Mouse (Mus musculus) left cerebral cortex, postnatal 10 days (tissue): ENCODE measurements around the gene Pde6b. TPM values are rescaled to one million over a fixed set of nuclear protein-coding genes. Genes with fewer than 3 reads are reported as not detected.
A peak's percentile ranks its signal among the peaks of the same experiment; 100 is the strongest.

Experiments
- DNase-seq, 2 experiments: peaks; one replicate each; pipeline ENCODE4 v3.0.0; 2021 to 2022; ENCODE audit warnings: low spot score in 2 of 2, mixed read lengths in 1 of 2; ENCODE audit errors: extremely low spot score in 1 of 2
- intact Hi-C: fragments of 180-260 bp; cut with DNase I; formaldehyde crosslinking; loops from one replicate; pipeline ENCODE4 v1.15.1; 2025
- total RNA-seq, 2 experiments: library from RNA; stranded (reverse); gene quantifications; 2 replicates each; pipeline ENCODE4 v1.2.3; 2021

The Pde6b gene
- total RNA-seq, 2 experiments from 2014 or later: not detected

DNA sequence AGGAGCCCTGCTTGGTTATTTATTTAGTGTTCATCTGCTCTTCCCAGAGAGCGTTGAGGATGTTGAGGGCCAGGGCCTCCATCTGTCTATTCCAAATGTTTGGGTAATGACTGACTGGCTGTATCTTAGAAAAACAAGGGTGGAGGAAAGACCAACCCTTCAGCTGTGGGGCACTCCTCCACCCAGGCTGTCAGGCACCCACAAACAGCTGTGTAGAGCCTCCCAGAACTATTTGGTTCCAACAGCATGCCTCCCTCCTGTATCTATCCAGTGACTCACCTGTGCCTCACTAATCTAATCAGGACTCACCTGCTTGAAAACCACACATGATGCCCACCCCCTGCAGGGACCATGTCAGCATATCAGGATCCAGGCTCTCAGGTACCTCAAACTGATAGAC lies 64.2 kb downstream of the Pde6b start:
- DNase-seq: no peak
- intact Hi-C loops: no loop called here

DNA sequence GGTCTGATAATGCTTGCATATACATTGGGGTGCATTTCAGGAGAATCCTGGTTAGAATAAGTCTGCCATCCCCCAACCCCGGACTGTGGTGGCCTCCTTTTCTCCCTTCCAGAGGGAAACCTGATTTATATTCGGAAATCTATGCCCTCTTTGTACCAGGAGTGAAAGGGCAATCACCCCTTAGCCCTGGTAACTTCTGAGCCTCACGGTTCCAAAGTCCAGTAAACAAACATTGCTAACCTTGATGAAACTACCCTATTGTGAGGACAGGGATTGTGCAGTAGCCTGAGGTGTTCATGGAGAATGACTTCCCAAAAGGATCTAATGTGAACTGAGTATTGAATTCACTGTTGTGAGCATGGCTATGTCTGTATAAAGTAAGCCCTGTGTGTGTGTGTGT lies 65.9 kb downstream of the Pde6b start:
- intact Hi-C loops: no loop called here

DNA sequence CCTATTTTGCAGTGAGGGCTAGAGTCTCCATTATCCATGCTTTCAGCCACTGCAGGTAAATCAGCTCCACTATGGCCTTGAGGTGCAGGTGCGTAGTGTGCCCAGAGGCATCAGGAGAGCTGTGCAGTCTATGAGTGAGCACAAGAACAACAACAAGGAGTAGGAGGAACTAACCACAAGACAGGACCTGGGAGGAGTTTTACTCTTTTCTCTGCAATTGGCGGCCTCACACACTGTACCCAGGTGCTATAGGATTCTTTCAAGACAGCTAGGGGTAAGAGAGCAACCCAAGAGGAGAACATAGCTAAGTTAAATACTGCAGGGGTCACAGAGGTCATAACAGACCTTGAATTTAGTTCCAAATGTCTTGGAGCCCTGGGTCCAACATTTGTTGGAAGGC lies 70.5 kb downstream of the Pde6b start:
- DNase-seq: no peak
- intact Hi-C loops: no loop called here

More for the DNA sequence above, 65.9 kb downstream of the Pde6b start:
- no peak for DNase-seq

DNA sequence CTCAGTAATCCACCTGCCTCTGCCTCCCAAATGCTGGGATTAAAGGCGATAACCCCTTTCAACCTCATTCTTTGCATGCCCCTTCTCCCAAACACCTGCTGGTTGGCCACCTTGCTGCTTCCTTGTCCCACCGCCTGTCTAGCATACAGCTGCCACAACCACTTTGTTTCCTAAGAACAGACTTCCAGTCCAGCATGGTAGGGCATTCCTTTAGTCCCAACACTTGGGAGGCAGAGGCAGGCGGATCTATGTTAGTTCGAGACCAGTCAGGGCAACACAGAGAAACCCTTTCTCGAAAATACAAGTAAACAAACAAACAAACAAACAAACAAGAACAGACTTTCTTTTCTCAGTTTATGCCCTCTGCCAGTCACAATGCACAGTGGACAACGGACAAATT lies 72.3 kb downstream of the Pde6b start:
- intact Hi-C loops: loop anchor here (5.0 kb wide), 1 partner anchor 93 kb away; the partner anchor contains the start of gene Gm42517
- no peak for DNase-seq

DNA sequence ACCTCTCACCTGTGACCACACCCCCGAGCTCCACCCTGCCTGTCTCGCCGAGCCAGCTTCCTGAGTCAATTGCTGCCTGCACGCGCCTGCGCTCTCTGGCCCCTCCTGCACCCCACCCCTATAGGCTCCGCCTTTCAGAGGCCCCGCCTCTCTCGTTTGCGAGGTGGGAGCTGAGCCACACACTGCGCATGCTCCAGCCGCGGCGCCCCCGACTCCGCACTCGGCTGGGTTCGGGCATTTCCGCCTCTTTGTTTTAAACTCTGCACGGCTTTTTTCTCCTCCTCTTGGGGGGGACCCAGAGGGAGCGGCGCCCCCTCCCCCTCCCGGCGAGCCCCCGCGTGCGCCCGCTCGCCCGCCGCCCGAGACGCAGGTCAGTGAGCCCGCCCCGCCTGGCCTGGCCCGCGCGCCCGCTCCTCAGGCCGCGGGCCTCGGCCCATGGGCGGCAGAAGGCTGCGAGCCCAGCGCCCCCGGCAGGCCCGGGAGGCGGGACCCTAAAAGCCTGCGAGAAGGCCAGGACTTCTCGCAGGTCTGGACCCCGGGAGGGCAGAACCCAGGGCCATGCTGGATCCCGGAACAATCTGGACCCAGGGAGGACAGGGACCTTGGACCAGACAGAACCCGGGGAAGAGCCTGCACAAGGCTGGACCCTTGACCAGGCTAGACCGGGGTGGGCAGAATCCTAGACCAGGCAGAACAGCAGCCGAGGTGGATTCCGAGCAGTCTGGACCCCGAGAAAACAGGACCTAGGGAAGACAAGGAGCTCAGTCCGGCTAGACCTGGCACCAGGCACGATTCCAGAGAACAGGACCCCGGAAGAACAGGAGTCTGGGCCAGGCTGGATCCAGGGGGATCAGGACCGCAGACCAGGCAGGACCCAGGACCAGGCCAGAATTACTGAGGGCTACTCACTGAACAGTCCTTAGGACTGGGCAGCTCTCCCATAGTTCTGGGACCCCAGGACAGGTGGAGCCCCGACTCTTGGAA lies 73.2 kb downstream of the Pde6b start, which contains the start of gene Pcgf3:
Gene Pcgf3, plus strand, starts transcription at position 151 of the 984 bp plus-strand sequence.
- intact Hi-C loops: loop anchor here (5.0 kb wide), 1 partner anchor 94 kb away; the partner anchor contains the start of gene Gm42517
- peak; percentile 95 to 98 for DNase-seq

DNA sequence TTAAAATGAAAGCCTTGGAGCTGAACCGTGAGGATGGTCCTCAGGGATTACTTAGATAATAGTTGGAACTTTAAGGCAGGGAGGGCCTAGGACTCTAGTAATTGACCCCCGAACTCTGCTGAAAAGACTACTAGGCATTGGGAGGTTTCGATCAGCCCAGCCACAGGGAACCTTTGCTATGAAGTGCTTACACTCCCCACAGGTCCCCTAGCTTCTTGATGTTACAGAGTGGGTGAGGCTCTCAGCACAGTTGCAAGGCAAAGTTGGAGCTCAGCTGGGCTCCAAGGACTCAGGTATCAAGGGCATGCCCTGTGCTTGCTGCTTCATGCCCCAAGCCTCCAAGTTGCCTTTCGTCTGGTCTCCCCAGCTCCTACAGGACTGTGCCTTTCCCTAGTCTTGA lies 74.3 kb downstream of the Pde6b start:
- DNase-seq: no peak
- intact Hi-C loops: loop anchor here (5.0 kb wide), 1 partner anchor 95 kb away; the partner anchor contains the start of gene Gm42517

DNA sequence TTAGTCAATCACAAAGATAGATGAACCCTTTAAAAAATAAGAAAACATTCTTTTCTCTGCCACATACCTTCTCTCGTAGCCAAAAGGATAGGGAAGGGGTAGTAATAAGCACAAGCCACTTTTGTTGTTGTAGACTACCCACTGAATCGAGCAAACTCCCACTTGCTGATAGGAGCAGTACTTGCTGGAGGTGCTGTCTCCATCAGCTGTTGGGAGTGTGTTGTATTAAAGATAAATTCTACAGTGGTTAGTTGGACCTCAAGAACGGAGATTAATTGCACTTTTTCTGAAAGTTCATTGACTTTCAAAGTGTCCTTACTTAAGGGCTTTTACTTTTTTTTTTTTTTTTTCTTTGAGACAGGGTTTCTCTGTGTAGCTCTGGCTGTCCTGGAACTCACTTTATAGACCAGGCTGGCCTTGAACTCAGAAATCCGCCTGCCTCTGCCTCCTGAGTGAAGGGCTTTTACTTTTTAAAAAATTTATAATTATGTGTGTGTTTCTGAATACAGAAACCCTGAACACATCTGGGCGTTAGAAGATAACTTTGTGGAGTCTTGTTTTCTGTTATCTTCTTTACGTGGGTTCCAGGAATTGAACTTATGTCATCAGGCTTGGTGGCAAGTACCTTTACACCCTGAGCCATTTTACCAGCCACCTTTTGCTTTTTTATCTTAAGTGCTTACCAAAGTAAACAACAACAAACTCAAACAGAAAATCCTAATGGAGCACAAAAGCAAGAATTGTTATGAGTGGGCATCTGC lies 77.1 kb downstream of the Pde6b start:
- DNase-seq: no peak
- intact Hi-C loops: no loop called here

DNA sequence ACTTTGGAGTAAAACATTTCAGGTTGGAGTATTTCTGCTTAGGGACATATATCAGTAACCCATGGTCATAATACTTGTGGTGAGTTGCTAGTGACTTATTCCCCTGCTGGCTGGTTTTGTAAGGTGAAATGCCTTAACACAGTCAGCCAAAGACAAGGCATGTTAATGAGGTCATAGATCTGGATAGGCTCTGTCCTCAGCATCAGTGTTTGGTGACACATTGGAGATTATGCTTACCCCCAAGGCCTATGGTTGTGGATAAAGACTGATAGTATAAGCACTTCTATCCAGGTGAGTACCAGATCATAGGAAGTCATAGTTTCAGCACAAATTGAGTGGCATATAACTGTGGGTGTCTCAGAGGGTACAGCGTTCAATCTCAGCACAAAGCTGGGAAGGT lies 78.5 kb downstream of the Pde6b start:
- intact Hi-C loops: no loop called here
- DNase-seq: no peak

DNA sequence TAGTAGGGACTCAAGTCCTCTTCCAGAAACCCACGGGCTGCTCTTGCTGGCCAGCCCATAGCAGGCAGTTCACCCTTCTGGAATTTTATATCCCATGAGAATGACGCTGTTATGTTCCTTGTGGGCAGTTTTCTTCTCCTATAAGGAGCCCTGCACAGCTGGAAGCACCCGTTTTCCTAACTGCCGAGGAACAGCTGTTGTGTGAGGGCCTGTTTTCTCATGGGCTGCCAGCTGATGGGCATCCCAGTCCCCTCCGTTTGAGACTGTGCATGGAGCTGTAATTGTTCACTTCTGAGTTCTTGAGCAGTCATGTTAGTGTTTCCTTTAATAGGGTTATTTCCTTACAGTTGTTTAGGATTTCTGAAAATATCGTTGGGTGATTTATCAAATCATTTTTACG lies 81.4 kb downstream of the Pde6b start:
- DNase-seq: no peak
- intact Hi-C loops: no loop called here

DNA sequence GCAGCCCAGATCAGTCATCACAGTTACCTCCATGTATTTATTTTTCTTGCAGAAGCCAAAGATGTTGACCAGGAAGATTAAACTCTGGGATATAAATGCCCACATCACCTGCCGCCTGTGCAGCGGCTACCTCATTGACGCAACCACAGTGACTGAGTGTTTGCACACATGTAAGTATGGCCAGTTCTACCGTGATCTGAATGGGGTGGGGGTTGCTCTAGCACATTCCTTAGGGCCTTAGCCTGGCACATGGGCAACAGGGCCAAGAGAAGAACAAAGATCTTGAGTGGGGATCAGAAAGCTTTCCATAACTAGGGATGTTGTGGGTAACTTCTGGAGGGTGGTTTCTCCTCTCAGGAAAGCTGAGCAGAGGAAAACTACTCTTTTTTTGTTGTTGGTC lies 85.5 kb downstream of the Pde6b start:
- DNase-seq: no peak
- intact Hi-C loops: no loop called here

DNA sequence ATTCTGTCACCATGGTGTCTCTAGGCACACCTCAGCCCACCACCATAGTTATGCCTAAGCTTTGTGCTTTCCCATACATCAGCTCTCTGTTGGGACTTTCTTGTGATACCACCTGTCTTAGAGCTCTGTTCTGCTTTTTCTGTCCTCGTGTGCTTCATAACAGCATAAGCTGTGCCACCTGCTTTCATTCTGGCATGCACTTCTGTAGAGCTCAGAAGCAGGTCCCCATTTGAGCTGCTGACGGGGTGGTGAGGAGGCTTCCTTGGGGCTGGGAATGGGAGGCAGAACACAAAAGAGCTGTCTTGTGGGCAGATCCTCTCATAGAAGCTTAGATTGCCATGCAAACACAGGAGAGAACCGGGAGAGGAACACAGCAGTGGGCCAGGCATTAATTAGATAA lies 87.8 kb downstream of the Pde6b start:
- intact Hi-C loops: no loop called here
- no peak for DNase-seq

Other genes starting within 250 kb of the Pde6b start
- 10 to 100 TPM; 36.9 to 37.3 TPM for gene Dr1, start 119.5 kb upstream of the Pde6b start, total RNA-seq
- gene Pigg, start 75.8 kb upstream of the Pde6b start, total RNA-seq: 1 to 10 TPM; 7.5 to 7.9 TPM
- gene Gm42517, start 20.5 kb upstream of the Pde6b start, total RNA-seq: 10 to 100 TPM; 64.6 to 67.5 TPM
- gene Atp5k, start 46.1 kb downstream of the Pde6b start, total RNA-seq: 100 to 1,000 TPM; 252 to 262 TPM
- under 1 TPM; 0.14 to 0.30 TPM for gene Mfsd7a, start 60.5 kb downstream of the Pde6b start, total RNA-seq
- gene Pcgf3, start 72.8 kb downstream of the Pde6b start, total RNA-seq: 10 to 100 TPM; 61.4 to 67.5 TPM
- 100 to 1,000 TPM; 381 to 412 TPM for gene Cplx1, start 161.6 kb downstream of the Pde6b start, total RNA-seq
- gene Gak, start 241.4 kb downstream of the Pde6b start, total RNA-seq: 10 to 100 TPM; 88.2 to 97.3 TPM
- 10 to 100 TPM; 36.9 to 38.7 TPM for gene Tmem175, start 241.4 kb downstream of the Pde6b start, total RNA-seq